Mouse (Mus musculus) c-Kit-negative CD71-positive TER-119-positive erythroid progenitor cells, embryonic 14.5 days (primary cell): Measurements from ENCODE around the gene Spns3.

Experiments used
- DNase-seq: peaks from one replicate; pipeline ENCODE4 v3.0.0-alpha.2; 2013; ENCODE audit warnings: low read depth, low spot score

The Spns3 gene

DNA sequence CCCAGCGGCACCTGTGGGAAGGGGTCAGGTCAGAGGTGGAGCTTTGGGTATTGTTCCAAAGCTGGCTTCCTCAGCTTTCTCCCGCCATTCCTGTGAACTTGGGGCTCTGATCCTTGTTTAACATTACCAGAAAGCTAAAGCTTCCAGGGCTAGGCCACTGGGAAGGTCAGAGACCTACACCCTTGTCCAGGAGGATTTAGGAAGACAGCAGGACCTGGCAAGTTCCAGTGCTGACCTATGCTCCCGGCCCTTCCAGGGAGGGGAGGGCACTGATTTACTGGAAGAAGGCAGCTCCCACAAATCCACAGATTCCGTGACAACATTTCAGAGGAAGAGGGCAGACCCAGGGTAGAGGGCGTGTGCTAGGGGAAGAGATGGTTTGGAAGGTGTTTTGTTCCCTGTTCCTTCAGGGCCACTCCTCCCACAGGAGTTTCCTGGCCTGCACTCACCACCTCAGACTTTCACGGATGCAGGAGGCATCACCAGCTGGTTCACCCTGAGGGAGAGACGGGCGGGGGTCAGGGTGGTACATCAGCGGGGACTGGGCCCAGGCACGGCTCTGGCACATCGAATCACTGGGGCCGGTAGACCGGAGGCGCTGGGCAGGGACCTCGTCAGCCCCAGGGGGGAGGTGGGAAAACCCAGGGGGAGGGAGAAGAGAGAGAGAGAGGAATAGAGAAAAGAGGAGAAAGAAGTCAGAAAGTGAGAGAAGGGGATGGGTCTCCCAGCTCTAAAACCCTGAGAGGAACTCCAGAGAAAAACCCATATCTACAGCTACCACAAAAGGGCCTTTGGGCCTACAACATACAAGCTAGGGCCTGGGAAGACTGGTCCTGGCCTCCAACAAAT lies 97.0 kb downstream of the Spns3 start:
- DNase-seq = no peak

DNA sequence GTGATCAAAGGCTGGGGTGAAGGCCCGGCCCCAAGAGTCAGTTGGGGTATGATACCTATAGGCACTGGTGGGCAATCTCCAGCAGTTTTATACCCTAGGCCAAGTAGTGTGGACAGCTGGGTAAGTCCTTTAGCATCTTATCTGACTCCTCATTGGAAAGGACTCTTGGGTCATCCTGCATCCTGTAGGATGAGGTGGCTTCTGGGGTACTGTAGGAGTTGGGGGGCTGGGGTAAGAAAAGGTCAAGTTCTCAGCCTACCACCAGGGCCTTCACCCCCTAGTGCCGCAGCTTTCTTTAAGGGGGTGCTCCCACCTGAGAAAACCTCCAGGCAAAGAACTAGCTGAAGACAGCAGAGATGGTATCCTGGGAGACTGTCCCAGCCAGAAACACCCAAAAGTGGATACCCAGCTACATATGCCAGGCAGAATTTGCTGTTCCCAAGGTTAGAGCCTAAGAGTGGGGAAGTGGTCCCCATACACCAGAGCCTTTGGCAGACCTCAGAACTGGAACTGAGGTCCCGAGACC lies 98.1 kb downstream of the Spns3 start:
- no peak for DNase-seq

DNA sequence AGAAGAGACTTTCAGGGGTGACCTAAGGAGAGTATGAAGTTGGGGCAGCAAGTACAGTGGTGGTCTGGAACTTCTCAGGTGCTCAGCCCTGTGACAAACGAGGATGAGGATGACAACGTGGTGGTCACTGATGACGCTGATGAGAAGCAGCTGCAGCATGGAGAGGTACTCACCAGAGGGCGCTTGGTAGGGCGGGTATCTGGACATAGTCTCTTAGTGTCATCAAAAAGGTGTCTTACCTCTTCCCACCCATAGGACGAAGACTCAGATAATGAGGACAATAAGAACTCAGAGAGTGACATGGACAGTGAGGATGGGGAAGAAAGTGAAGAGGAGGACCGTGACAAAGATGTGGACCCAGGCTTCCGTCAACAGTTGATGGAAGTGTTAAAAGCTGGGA lies 102.8 kb downstream of the Spns3 start:
- DNase-seq = no peak

DNA sequence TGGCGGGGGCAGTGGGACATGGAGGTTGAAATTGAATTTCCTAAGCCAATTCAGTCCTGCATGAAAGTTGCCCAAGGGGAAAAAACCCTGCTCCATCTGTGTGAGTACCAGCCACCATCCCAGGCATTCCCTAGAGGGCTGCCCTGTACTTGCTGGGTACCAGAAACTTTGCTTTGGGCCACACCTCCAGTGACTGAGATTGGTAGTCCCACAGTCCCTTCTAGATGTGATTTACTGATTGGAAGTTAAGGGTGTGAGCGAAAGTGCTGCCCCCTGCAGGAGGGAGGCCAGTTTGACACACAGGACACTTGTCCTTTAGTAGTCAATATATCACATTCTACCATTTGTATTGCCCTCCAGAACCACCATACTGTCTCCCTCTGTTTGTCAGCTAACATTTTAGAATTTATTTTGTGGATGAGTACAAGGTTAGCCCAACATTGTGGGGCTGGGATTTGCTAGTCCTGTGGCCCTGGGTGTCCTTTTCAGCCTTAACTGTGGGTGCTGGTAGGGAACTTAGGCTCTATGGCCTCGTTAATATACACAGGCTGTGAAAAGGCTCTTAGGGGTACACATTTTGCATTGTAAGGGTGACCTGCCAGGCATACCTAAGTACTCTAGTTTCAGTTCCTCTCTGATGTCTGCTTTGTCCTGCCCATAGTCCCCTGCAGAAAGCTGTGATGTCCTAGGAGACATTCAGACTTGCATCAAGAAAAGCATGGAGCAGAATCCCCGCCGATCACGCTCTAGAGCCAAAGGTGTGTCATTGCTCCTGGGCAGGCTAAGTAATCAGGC lies 103.8 kb downstream of the Spns3 start:
- DNase-seq = no peak
